Mouse (Mus musculus): ENCODE results near the gene Stk17b. TPM values are rescaled to one million over a fixed set of nuclear protein-coding genes. Genes with fewer than 3 reads are reported as not detected.
"Not testable (repeated sequence)": the region's sequence is repeated elsewhere in the genome, so short reads cannot be mapped to it uniquely, and the experiment has no call there.

The Stk17b gene
- total RNA-seq, 2 experiments from 2014 or later, result 7.2 to 8.3 TPM

- intact Hi-C loops (cut with DNase I; ENCODE audit: low total_unique reads), result no loop called here
- DNase-seq, result no peak
These were observed 43.1 kb downstream of the Stk17b start for GRCm38 (mm10) chr1:53741742-53742458.

- intact Hi-C loops (cut with DNase I; ENCODE audit: low total_unique reads), result no loop called here
- DNase-seq, result no peak
These were observed 44.2 kb downstream of the Stk17b start for GRCm38 (mm10) chr1:53740777-53741336.

DNA sequence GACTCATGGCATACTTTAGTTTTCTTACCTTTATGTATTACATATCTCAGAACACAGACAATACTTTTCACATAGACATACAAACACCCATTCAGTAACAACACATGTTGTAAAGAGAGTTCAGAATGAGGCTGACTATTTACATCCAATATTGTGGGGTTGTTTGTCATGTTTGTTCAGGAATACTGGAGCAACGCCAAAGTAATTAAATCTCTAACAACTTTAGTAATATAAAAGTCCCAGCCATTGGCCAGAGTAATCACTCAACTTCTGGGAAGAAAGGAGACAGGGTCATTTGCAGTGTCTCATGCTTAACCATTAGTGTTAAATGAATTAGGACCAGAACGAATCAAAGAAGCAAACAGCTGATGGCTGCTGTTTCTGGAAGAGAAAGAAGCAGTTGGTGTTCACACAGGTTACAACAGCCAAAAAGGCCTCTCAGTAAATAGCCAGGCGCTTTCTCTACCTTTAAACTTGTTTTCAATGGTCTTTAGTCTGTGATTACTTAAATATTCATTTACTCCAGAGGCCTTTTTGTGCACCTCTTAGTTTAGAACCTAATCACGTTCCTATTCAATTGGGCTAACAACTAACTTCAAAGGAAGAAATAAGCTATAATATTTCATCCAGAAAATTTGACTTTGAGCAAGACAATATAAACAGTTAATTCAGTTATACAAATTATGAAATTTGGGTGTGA is 44.8 kb downstream of the Stk17b start:
- intact Hi-C loops (cut with DNase I; ENCODE audit: low total_unique reads); DNase-seq: not testable (repeated sequence)

GRCm38 (mm10) chr1:53736583-53736982 is 48.4 kb downstream of the Stk17b start:
- DNase-seq, result no peak
- intact Hi-C loops (cut with DNase I; ENCODE audit: low total_unique reads), result no loop called here

DNA sequence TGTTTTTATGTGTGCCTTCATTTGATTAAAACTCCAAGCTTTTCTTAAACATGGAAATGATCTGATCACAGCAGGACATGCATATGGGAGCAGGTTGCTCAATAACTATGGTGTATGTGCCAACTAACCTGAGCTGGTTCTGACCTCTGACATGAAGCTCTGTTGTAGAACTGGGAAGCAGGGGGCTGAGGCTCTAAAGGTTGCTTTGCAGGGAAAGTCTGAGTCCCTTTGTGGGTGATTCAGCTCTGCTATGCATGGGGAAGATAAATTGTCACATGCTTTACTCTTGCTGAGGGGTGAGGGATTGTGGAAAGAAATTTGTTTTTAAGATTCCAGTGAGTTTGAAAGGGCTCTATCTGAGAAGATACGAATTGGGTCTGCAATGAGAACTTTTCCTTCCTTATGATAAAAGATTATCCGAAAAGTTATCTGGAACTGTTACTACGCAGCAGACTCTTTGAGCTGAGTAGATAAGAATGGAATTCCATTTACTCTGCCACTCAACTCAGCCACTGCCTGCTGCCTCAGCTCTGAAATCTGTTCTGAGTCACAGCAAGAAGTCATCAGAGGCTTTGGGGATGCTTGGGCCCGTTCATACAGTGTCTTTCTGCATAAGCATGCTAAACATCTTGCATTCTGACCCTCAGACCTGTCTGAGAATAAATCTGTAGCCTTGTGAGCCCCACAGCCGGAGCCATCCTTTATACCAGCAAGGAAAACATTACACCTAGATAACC is 56.4 kb downstream of the Stk17b start:
- intact Hi-C loops (cut with DNase I; ENCODE audit: low total_unique reads), result no loop called here
- DNase-seq, result no peak

GRCm38 (mm10) chr1:53726883-53727282 is 58.1 kb downstream of the Stk17b start:
- intact Hi-C loops (cut with DNase I; ENCODE audit: low total_unique reads), result no loop called here
- DNase-seq, result no peak

DNA sequence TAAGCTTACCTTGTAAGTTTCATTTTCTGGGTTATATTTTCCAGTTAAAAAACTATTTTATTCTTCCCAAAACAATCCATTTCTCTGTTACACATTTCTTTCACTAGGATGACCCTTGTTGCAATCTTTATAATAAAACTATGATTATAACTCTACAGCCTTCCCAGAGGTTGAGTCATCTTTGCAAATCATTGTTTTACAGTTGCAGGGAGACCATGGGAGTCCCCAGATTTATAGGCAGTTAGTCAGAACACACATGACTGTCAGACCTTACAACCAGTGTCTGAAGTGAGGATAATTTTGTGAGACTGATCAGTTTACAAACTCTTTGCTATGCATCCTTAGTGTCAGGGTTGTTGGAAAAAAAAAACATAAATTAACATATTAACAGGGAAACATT is 63.7 kb downstream of the Stk17b start:
- intact Hi-C loops (cut with DNase I; ENCODE audit: low total_unique reads), result loop anchor here (5.0 kb wide), 1 partner anchor 171 kb away; no protein-coding TSS in a partner anchor
- DNase-seq, result no peak

- no peak for DNase-seq
- intact Hi-C loops (cut with DNase I; ENCODE audit: low total_unique reads), result loop anchor here (5.0 kb wide), 1 partner anchor 172 kb away; no protein-coding TSS in a partner anchor
These were observed 64.2 kb downstream of the Stk17b start for GRCm38 (mm10) chr1:53720601-53721351.

GRCm38 (mm10) chr1:53715966-53716515 is 69.0 kb downstream of the Stk17b start:
- intact Hi-C loops (cut with DNase I; ENCODE audit: low total_unique reads), result no loop called here
- no peak for DNase-seq

GRCm38 (mm10) chr1:53715446-53715845 is 69.6 kb downstream of the Stk17b start:
- intact Hi-C loops (cut with DNase I; ENCODE audit: low total_unique reads), result no loop called here
- no peak for DNase-seq

DNA sequence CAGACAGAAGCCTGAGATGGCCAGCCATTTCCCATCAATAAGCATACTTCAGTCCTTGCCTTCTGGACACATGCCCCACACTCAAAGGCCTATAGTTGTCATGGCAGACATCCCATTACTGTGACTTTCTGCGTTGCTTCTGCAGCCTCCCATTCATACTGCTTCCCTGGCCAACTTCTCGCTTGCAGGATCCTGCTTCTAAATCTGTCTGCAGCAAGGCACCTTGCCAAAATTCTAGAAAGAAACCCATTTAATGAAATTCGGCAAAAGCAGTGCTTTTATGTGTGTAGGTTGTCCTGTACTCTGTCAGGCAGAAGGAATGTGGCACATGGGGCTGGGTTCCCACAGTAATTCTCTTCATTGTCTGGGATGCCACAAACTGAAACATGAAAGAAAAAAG is 71.6 kb downstream of the Stk17b start:
- DNase-seq; intact Hi-C loops (cut with DNase I; ENCODE audit: low total_unique reads): not testable (repeated sequence)

- intact Hi-C loops (cut with DNase I; ENCODE audit: low total_unique reads), result no loop called here
- no peak for DNase-seq
These were observed 74.0 kb downstream of the Stk17b start for GRCm38 (mm10) chr1:53711069-53711468.

DNA sequence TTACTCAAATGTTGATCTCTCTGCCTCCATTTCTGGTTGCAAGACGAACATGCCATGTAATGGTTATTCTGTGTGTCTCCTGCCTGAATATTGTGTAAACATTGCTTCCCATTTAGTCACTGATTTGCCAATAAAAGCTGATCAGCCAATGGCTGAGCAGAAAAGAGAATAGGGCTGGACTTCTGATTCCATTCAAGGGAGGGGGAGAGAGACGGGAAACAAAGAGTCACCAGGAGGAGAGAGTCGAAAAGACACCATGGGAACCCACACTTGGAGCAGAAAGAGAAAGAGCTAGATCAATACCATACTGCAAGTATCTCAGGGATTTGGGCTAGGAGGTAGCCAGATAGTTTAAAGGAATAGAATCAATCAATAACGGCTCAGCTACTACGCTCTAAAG is 75.4 kb downstream of the Stk17b start:
- intact Hi-C loops (cut with DNase I; ENCODE audit: low total_unique reads); DNase-seq: not testable (repeated sequence)

GRCm38 (mm10) chr1:53706431-53707361 is 78.3 kb downstream of the Stk17b start, which contains the start of gene Dnah7a:
Gene Dnah7a (minus strand): TSS chr1:53706784.
- intact Hi-C loops (cut with DNase I; ENCODE audit: low total_unique reads), result no loop called here
- peak; percentile 13 for DNase-seq
